Mouse (Mus musculus): ENCODE results near the gene Gpr183.

DNA sequence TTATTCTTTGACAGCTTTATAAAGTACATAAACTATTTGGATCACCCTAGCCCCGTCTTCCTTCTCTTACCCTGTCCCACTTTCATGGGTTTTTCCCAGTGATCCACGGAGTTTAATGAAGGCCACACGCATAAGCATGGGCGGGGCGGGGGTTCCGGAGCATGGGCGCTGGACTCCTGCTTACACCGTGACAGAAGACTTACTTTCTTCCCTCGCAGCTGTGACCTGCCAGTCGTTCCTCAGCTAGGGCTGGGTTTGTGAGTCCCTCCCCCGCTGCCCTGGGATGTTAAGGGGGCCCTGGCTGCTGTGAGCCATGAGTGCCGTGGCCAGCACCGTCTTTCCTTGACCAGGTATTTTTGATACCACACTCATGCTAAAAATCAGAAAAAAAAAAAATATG is 47.8 kb upstream of the Gpr183 start:
- no peak for TF ChIP-seq POLR2A (IDR thresholded peaks at IDR 0.05; ENCODE audit: borderline replicate concordance, extremely low read depth, insufficient read depth, insufficient read length, poor library complexity, severe bottlenecking)
- no peak for TF ChIP-seq CTCF (IDR thresholded peaks at IDR 0.05; ENCODE audit: borderline replicate concordance, extremely low read depth, insufficient read depth, insufficient read length)

All from brain, embryonic 14.5 days (tissue).